Mouse (Mus musculus): ENCODE results near the gene Zscan26.
"Not testable (repeated sequence)": the region's sequence is repeated elsewhere in the genome, so short reads cannot be mapped to it uniquely, and the experiment has no call there.

Gene Zscan26

DNA sequence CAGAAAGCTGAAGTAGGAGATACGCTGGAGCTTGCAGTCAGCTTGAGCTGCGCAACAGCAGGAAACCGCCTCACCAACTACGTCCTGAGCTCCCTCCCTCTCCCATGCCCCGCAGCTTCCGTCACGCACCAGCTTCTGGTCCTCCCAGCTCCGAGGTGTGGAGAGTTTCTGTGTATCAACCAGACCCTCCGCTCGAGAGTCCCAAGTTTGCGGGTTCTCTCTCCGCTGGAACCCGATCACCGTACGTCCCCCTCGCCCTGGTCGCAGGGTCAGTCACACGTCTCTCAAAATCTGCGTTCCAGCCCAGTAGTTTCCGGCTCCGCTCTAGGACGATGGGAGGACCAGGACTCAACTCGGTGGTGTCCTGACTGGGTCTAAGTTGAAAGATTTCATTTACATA lies at the start of gene Zscan26:
Zscan26 (minus strand) TSS at position 282 of the 400 bp plus-strand sequence.
- peak; percentile 89 for DNase-seq (ENCODE audit: low spot score)

- DNase-seq (ENCODE audit: low spot score): no peak
Measured at GRCm38 (mm10) chr13:21502296-21502695, 48.8 kb upstream of the Zscan26 start.

DNA sequence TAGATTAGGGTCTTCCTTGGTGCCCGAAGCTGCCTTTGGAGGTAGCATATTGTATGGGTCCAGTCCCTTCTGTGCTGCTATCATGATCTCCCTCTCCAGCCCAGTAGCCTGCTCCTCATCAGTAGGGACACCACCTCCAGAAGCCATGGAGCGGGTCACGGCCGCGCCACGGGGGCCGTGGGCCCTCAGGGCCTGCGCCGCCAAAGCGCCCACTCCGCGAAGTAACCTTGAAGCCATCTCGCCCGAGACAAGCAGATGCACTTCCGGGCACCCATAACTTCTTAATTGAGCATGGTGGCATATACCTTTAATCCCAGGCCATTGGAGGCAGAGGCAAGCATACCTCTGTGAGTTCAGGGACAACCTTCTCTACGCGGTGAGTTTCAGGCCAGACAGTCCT lies 47.7 kb upstream of the Zscan26 start, which contains the start of gene Gm11273:
Gm11273 (minus strand) TSS at position 237 of the 400 bp plus-strand sequence.
- not testable (repeated sequence) for DNase-seq (ENCODE audit: low spot score)

DNA sequence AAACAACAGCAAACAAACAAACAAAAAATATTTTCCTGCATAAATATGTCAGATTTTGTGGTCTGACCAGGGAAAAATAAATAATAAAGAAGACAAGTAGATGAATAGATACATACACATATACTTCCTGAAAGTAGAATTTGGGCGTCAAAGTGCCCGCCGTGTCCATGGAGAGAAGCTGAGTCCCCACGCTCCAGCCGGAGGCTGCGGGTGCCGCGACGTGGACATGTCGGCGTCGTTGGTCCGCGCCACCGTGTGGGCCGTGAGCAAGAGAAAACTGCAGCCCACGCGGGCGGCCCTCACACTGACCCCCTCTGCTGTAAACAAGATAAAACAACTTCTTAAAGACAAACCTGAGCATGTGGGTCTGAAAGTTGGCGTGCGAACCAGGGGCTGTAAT lies 41.5 kb upstream of the Zscan26 start, which contains the start of gene AK157302:
AK157302 (plus strand) TSS at position 144 of the 400 bp plus-strand sequence.
- DNase-seq (ENCODE audit: low spot score): no peak

GRCm38 (mm10) chr13:21492847-21493246 lies 39.3 kb upstream of the Zscan26 start:
- no peak for DNase-seq (ENCODE audit: low spot score)

- DNase-seq (ENCODE audit: low spot score): no peak
Measured at GRCm38 (mm10) chr13:21486881-21487280, 33.4 kb upstream of the Zscan26 start.

DNA sequence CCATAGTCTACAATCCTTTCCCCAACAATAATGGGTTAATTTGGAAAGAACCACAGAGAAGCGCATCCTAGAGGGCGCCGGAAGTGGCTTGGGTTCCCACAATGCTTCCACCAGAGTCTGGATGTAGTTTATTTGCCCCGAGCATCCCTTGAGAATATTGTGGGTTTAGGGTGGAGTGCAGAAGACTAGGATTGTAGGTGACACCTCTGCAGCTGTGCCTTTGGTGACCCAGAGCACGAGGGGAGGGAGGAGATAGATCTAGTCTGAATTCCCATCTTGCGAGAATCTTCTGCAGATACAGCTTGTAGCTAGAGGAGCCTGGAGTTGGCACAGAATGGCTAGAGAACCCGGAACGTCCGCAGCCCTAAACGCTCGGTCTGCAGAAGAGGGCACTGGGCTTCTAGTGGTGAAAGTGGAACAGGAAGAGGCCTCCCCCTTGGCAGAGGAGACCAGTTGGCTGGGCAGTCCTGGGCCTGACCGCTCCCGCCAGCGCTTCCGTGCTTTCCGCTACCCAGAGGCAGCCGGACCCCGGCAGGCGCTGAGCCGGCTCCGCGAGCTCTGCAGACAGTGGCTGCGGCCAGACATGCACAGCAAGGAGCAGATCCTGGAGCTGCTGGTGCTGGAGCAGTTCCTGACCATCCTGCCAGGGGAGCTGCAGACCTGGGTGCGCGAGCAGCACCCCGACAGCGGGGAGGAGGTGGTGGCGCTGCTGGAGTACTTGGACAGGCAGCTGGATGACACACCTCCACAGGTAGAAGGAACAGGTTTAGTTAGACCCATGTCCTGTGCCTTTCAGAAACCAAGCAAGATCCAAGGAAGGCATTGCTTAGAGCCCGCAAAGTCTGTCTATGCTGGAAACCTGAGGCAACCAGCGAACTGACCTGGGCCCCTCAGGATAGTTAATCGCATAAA lies 25.5 kb upstream of the Zscan26 start, which contains the start of the genes Zkscan4 and Gm10065:
Zkscan4 (plus strand) TSS at position 149 of the 912 bp plus-strand sequence.
Gm10065 (minus strand) TSS at position 683 of the 912 bp plus-strand sequence.
- peak; percentile 88 for DNase-seq (ENCODE audit: low spot score)

DNA sequence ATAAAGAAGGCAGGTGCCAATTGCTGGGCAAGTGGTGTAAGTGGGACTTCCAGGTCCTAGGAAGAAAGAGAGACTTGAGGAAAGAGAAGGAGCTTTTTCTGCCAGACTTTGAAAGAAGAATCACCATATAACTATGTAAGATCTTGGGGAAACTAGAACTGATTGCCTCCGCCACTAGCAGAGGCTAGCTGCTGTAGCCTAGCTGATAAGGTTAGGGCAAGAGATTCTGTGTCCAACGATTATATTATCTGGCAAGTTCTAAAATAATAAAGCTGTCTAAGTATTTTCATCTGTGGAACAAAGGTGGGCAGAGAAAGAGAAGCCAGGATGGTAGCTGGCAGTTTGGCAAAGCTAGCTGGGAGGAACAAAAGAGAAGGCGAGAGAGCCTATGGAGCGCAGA lies 18.9 kb upstream of the Zscan26 start:
- DNase-seq (ENCODE audit: low spot score): no peak

- no peak for DNase-seq (ENCODE audit: low spot score)
Measured at GRCm38 (mm10) chr13:21469097-21469496, 15.6 kb upstream of the Zscan26 start.

GRCm38 (mm10) chr13:21468061-21469019 lies 14.8 kb upstream of the Zscan26 start, which contains the start of gene Nkapl:
Nkapl (minus strand) TSS chr13:21468509.
- DNase-seq (ENCODE audit: low spot score): peak; percentile 88

DNA sequence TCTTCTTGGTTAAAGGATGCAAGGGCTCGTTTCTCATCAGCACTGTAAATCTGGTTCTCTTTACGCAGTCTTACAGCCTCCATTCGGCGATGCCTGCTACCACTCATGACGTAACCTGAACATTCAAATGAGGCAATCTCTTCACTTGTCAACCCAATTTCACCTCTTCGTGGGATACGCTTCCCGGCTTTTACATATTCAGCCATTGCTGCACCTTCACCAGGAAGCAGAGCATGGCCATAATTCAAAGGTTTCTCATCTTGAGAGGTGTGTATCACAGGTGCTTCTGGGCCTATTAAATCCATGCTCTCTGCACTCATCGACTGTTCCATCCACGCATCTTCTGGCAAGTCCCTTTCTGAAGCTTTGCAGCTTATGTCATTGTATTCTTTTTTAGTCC lies 13.8 kb upstream of the Zscan26 start:
- no peak for DNase-seq (ENCODE audit: low spot score)

- DNase-seq (ENCODE audit: low spot score): not testable (repeated sequence)
Measured at GRCm38 (mm10) chr13:21462516-21462915, 9.0 kb upstream of the Zscan26 start.

DNA sequence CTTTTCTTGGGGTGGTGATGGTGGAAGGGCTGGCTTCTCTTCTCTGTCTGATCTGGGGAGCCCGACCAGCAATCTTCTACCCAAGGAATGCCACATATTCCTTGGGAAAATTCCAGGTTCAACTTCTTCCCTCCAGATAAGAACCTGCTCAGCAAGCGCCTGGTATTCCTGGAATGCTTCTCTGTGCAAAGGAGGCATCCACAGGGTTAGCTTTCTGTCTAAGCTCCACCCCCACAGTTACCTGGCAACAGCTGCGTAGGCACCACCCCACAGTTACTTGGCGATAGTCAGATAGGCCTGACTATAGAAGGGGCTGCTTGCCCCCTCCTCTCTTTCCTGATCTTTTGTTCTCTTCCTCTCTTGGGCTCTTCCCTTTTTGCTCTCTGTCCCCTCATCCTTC lies 2.8 kb upstream of the Zscan26 start:
- DNase-seq (ENCODE audit: low spot score): no peak

- DNase-seq (ENCODE audit: low spot score): no peak
Measured at GRCm38 (mm10) chr13:21454133-21454532, 603 bp upstream of the Zscan26 start.

DNA sequence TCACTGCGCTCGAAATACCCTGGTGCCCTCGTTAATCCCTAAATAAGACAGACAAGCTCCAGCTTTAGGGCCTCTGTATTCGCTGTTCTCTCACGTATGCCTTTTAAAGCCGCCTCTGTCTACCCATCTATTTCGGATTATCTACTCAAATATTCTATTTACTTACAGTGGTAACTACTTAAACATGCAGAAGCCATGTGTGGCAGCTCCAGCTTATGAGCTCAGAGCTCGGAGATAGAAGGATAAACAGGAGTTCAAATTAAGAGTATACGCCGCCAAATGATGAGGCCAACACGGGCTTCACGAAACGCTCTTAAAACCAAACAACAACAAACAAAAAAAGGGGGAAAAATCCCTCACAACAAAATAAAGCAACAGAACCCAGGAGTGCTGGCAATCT lies 488 bp downstream of the Zscan26 start:
- no peak for DNase-seq (ENCODE audit: low spot score)

GRCm38 (mm10) chr13:21447856-21448614 lies 5.5 kb downstream of the Zscan26 start:
- DNase-seq (ENCODE audit: low spot score): no peak

- DNase-seq (ENCODE audit: low spot score): no peak
Measured at GRCm38 (mm10) chr13:21446796-21447195, 6.7 kb downstream of the Zscan26 start.

DNA sequence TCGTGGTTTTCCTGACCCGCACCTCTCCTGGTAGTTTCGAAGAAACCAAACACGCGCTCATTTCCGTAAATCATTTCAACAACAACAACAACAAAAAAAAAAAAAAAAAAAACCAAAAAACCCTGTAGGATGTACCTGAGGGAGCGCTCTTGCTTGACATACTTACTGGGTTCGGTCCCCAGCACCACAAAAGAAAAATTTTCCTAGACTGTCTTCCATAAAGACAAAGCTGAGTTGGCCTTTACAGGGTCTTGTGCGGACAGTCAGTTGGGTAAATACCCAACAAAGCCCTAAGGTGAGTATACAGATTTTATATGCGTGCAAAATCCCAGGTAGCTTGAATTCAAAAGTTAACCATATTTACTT lies 12.3 kb downstream of the Zscan26 start:
- DNase-seq (ENCODE audit: low spot score): no peak

- peak; percentile 80 for DNase-seq (ENCODE audit: low spot score)
Measured at GRCm38 (mm10) chr13:21440503-21441206, 12.9 kb downstream of the Zscan26 start, which contains the start of gene Pgbd1. Pgbd1 (minus strand) TSS chr13:21441058.

GRCm38 (mm10) chr13:21435476-21435875 lies 18.1 kb downstream of the Zscan26 start:
- no peak for DNase-seq (ENCODE audit: low spot score)

- no peak for DNase-seq (ENCODE audit: low spot score)
Measured at GRCm38 (mm10) chr13:21427631-21428030, 25.9 kb downstream of the Zscan26 start.
